Mouse (Mus musculus): Measurements from ENCODE around the gene Map4. TPM values are rescaled to one million over a fixed set of nuclear protein-coding genes. Genes with fewer than 3 reads are reported as not detected.

Gene Map4
- polyA plus RNA-seq, 1 experiment, result 103 TPM

DNA sequence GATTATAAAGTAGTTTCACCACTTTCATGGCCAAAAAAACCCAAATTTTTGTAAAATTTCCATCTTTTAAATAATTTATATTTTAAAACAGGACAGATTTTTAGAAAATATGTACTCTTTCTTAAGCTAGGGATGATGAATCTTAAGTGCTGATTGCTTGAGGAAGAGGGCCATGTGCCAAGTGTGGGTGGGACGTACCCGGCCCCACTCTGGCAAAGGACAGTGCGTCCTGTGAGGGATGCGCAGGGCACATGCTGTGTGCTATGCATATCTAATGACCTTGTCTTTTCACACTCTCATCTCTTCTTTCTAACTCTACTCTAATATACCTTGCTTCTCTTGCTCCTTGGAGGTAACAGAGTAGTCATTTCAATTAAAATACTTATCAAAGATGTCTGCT lies 66.2 kb downstream of the Map4 start:
- no peak for DNase-seq (ENCODE audit: low read depth)

DNA sequence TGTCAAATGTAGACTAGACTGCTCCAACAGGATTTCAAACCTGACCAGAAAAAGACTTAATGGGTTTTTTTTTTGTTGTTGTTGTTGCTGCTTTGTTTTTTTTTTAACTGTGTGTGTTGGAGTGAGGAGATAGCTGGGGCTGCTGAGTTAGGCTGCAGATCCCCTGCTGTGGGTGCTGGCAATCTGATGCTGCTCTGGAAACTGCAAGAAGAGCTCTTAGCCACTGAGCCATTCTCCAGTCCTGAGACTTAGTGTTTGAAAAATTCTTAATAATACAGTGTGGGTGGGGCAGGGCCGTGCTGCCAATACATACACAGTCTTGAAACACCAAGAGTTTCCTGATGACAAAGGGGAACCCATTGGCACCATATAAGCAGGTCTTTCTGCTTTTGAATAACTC lies 70.7 kb downstream of the Map4 start:
- no peak for DNase-seq (ENCODE audit: low read depth)

DNA sequence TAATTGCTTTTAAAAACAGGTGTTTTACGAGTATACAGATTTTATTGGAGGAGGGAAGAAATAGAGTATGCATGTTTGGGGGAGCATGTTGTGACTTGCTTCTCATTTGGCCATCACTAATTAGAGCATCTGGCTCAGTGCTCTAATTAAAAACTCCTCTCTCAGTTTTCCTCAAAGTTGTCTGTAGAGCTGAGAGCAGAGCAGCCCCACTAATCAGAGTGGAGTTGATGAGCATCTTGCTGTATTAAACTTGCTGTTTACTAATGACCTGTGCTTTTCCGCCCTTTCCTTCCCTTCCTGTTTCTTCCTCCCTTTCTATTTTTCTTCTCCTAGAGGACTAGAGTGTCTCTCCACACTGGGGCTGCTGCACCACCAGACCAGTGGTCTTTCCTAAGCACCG lies 71.2 kb downstream of the Map4 start:
- no peak for DNase-seq (ENCODE audit: low read depth)

DNA sequence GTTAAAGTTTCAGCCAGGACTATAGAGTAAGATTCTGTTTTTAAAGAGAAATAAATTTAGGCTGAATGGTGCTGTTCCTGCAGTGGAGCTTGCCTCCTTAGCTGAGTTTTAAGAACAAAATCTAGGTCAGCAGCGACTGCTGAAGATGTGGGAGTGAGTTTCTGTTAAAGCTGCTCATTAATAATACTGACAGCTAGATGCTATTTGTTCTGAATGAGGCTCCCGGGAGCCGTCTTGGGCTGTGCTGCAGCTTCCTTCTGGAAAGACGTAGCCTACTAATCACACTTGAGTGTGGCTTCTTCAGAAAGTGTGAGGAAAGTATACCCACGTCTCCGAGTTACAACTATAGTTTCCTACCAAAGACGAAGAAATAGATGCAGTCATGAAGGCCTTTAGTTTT lies 88.0 kb downstream of the Map4 start:
- DNase-seq (ENCODE audit: low read depth), result no peak

DNA sequence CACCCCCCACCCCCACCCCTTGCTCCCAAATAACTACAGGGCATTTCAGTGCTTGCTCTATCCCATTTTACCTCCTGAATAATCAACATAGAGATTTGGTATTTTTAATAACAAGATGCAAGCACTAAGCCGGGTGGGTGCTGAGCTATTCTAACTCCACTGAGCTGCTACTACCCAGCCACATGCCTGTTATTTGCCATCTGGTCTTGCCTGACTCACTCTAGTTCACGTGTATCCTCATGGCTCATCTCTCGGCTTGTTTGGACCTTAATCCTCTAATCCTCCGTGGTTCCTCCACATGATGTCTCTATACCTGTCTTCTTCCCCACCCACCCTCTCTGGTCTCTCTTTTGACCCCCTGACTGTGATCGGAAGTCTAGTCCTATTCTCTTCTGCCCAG lies 89.1 kb downstream of the Map4 start:
- DNase-seq (ENCODE audit: low read depth), result no peak

DNA sequence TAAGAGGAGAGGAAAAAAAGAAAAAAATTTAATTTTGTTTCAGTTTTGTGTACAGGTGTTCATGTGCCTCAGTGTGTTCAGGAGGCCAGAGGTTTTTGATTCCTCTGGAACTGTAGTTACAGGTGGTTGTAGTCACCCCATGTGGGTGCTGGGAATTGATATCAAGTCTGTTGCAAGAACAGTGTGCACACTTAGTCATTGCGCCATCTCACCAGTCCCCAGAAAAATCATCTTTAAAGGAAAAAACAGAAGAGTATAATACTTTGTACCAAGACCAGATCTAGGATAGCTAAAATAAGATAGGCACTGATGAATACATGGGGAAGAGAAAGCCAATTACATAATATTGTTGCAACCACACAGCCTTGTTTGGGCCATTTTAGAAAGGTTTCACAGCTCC lies 90.2 kb downstream of the Map4 start:
- DNase-seq (ENCODE audit: low read depth), result no peak

DNA sequence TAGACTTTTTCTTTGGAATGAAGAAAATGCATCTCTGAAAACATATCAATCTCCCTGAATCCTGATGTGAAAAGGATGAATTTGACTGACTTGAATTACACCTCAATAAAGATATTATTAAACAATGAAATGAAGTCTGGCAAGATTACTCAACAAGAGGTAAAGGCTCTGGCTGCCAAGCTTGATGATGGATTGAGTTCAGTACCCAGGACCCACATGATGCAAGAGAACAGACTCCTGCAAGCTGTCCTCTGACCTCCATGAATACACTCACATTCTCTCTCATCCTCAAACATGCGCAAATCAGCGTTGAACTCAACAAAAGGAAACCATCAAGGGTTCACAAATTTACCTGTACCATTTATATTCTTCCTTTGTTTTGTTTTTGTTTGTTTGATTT lies 90.9 kb downstream of the Map4 start:
- DNase-seq (ENCODE audit: low read depth), result no peak

DNA sequence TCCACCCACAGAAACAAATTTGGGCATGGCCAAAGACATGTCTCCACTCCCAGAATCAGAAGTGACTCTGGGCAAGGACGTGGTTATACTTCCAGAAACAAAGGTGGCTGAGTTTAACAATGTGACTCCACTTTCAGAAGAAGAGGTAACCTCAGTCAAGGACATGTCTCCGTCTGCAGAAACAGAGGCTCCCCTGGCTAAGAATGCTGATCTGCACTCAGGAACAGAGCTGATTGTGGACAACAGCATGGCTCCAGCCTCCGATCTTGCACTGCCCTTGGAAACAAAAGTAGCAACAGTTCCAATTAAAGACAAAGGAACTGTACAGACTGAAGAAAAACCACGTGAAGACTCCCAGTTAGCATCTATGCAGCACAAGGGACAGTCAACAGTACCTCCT lies 103.8 kb downstream of the Map4 start:
- DNase-seq (ENCODE audit: low read depth), result no peak

DNA sequence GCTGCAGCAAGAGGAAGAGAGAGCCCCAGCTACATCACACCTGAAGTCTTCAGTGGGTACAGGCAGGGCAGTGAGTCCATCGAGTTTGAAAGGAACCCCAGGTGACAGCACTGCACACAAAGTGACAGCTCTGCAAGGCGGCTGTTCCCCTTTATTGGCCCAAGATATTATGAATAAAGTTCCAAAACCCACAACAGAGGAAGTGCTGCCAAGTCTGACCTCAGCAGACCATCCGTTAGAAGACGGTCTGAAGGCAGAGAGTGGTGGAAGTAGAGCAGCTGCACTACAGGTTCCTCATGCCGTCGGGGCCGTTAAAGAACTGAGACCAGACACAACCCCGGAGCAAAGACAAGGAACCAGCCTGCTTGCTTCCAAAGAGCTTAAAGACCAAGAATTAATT lies 106.6 kb downstream of the Map4 start:
- no peak for DNase-seq (ENCODE audit: low read depth)

DNA sequence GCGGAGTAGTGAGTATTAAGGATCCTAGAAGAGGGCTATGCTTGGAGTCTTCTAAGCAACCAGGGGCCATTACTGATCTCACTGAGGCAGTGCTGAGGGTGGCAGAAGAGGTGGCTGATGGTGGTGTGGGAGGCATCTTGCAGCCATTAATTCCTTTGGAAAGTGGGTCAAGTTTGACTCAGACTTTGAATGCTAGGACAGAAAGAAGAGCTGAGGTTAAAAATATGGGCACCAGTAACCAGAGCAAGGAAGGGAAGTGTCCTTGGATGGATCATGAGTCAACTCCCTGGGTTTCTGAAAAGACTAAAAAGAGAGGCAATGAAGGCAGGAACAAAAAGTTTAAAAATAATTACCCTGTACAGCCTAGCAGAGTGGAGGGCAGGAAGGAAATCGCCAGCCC lies 107.2 kb downstream of the Map4 start:
- no peak for DNase-seq (ENCODE audit: low read depth)

DNA sequence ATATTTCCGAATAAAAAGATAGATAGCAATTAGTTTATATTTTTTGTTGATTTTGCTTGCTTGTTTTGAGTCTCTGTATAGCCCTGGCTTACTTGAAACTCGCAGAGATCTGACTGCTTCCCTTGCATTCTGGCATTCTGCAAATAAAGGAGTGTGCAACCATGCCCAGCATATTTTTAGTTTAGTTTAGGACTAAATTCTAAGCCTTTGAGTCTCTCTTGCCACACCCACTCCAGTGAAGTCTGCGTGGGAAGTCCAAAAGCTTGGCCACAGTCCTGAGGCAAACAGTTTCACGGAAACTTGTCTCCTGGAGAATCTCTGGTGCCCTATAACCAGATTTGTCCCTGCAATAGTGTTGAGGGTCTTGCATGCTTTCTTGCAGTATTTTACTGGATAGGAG lies 113.1 kb downstream of the Map4 start:
- DNase-seq (ENCODE audit: low read depth), result no peak

DNA sequence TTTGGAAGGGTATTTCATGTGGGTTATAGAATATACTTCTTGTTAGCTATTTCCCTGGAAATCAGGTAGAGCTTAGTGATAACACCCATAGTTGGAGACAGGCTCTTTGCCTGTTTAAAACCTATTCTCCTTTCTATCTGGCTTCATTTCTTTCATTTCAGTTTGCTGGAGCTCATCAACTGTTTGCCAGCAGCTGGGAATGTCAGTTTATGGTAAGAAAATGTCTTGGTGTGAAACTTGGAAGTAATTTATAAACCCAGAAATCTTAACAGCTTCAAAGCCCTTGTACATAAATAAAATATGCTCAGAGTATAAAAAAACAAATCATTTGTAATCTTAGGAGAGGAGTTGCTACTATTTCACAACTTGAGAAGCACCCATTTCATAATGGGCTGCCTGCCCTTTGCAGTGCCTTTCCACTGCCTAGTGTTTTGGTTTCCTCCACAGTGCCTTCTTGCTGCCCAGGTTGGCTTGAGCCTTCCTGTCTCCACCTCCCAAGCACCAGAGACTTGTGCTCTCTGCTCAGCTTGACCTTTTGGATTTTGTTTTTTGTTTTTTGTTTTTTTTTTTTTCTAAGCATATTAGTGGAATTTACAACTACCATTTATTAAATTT lies 114.6 kb downstream of the Map4 start:
- DNase-seq (ENCODE audit: low read depth), result peak; percentile 31

DNA sequence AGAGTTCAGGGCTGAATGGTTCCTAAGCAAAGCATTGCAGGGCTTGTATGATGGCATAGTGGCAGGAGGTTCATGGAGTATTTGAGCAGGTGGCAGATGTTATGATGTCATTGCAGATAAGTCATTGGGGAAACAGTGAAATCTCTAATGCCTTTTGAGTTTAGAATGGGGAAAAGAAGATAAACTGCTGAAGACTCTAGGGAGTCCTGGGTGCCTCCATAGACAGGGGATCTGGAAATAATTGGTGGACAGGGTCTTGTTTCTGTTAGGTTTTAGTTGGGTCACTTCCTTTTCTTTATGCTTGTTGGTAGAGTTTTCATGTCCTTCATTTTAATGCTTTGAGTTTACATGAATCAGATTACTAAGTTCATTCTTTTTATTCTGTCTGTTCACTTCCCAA lies 116.0 kb downstream of the Map4 start:
- no peak for DNase-seq (ENCODE audit: low read depth)

DNA sequence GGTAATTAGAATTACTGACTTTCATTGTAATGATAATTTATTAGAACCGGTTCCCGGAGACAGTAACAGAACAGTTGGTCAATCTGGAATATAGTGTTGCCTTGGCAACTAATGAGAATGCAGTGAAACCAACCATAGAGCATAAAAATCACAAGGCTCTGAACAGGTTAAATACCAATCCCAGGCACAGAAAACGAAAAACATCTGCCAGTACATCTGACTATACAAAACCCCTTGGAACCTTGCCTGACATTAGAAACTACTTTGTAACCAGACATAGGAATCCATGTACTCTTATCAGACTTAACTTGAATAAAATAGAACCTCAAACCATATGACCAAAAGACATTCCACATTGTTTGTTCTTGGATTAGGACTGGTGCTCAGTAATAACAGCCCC lies 116.6 kb downstream of the Map4 start:
- DNase-seq (ENCODE audit: low read depth), result no peak

DNA sequence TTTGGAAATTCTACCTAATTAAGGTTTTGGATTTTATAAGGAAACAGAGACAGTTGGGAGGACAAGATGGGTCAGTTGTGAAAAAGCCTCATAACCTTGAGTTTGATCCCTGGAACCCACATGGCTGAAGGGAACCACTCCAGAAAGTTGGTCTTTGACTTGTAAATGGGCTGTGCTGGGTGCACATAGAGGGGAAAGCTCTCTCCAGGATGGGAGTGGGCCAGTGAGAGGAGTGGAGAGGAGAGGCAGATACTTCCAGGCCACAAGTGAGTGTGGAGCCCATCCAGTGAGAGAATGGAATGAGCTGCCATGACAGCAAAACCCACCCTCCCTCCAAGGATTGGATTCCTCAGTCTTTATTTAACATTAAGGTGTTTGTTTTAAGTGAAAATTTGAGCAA lies 119.9 kb downstream of the Map4 start:
- DNase-seq (ENCODE audit: low read depth), result no peak

DNA sequence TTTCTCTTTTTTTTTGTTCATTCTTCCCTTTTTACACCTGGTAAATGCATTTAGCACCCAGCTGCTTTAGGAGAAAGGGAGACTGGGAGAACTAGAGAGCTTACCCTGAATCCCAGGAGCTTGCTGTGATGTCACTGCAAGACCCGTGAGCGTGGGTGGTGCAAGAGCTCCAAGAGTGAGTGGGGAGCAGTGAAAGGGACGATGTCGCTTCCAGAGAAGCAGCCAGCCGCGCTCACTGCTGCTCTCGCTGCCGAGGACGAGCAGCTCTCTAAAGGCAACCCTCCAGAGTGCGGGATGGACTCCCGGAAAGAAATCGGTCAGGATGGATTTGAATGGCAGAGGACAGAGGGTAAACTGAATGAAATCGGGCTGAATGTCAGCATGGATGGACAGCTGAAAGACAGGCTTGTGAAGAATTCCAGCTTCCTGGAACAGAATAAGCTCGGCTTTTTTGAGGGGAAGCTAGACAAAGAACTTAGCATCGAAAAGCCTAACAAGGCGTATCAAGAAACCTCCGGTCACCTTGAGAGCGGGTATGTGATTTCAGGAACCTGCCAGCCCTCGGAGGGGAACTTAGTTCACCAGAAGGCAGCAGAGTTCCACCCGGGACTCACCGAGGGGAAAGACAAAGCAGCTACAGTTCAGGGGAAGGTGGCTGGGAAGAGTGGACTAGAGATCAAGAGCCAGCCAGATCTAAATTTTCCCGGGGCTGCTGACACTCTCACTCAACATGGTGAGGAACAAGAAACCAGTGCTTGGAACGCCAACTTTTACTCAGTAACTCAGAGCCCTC lies 120.8 kb downstream of the Map4 start:
- no peak for DNase-seq (ENCODE audit: low read depth)

DNA sequence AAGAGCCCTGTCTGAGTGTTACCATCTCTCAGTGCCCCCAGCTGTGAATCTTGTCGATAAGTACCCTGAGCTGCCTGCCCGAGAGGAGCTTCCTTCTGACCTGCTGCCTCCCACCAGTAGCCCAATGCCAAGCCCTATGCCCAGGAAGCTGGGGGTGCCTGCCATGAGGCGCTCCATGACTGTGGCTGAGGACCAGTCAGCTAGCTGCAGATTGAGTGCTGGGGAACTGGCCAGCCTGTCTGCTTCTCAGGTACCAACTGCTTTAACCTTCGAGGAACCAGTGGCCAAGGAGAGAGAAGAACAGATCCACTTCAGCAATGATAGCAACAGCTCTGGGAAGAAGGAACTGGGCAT lies 121.7 kb downstream of the Map4 start:
- no peak for DNase-seq (ENCODE audit: low read depth)

DNA sequence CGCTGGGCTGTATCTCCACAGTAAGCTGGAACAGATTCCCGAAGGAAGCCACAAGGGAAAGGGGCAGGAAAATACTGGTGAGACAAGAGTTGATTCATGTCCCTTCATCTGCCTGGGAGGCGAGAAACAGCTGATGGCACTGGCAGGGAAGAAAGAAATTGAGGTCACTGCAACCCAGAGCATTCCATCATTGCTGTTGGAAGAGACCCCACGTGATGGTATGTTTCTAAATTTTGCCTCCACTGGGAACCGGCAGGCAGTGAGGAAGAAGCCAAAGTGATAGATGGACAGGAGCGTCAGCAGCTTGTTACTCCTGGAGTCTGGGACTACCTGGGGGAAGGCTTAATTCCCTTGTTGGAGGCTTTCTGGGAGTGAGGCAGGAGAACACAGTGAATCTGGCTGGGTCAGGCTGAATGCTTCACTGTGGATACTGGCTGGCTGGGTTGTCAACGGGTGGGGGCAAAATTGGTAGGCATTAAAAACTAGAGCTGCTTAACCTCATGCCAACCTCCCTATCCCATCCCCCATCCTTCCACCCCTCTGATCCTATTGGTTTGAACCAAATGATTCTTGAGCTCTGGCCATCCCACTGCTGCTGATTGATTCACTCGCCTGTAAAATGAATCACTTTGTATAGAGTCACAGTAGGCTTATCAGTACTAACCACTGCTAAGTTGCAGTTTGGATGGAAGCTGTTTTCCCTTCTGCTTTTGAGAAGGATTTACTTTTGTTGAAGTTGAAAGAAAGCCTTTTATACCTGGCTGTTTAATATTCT lies 122.2 kb downstream of the Map4 start:
- no peak for DNase-seq (ENCODE audit: low read depth)

DNA sequence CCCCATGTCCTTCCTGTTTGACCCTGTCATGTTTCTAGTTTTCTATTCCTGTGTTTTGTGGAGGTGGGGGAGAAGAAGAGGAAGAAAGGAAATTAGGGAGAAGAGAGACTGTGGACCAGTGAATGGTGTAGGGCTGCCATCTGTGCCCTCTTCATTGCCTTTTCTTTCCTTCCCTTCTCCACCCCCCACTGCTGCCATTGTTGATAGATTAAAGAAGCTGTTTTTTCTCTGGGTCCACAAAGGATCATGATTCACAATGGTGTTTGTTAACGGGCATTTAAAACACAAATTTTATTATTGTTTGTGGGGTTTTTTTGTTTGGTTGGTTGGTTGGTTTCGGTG lies 122.8 kb downstream of the Map4 start:
- no peak for DNase-seq (ENCODE audit: low read depth)

DNA sequence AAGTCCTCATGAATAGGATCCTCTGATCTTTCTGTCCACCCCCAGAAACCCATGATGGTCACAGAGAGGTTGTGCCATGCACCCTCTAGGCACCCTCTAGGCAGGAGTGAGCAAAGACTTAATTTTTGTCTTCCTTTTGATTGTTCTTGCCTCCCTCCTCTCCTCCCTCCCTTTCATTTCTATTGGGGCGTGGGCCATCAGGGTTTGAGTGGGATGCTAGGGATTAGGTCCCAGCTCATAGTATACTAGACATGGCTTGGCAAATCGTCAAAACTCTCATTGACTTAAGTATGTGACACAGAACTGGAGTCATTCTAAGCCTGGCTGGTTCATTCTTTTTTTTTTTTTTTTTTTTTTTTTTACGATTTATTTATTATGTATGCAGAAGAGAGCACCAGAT lies 123.5 kb downstream of the Map4 start:
- DNase-seq (ENCODE audit: low read depth), result no peak

DNA sequence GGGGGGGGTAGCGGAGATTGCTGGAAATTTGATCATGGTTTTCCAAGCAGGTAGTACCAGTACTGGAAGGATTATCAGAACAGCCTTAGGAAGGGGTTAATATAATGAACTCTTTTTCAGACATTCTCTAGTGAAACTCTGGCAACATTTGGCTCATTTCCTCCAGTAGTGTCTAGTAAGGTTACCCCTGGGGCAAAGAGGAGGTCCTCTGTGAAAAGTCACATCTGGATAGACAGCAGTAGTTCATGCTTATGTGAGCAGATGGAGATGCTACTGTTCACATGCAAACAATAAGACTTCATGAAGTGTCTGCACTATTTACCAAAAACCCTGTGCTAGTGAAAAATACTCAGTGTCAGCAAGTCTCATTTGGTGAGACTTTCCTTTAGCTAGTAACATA lies 125.9 kb downstream of the Map4 start:
- DNase-seq (ENCODE audit: low read depth), result no peak

DNA sequence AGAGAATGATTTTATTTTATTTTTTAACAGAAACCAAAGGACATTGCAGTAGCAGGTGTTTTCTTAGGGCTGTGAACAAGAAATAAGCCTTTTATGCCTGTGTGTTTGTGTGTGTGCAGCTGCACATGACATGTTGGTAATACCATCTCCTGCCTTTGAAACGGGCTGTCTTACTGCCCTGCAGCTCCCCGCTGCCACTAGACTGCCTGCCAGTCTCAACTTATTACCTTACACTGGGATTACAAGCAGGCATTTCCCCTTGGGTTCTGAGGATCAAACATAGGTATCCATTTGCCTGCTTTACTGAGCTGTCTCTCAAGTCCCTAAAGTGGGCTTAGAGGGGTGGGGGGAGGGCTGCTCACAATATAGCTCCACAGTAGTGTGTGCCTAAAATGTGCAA lies 129.5 kb downstream of the Map4 start:
- no peak for DNase-seq (ENCODE audit: low read depth)

DNA sequence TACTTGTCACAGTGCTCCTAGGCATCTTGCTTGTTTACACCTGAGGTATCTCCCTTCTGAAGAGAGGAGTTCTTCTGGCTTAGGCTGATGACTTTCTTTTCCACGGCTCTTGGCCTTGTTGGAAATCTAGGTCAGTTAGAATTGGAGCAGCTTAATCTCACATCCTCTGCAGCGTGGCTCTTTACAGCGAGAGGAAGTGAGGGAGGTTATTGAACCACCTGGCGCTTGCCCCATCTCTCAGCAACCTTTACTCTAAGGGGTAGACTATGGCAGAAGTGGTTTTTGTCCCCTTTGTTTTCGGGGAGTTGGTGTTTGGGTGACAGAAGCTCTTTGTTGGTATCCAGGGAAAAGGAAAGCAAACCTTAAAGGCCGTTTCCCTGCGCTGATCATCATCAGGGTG lies 131.1 kb downstream of the Map4 start:
- no peak for DNase-seq (ENCODE audit: low read depth)

Measured in gonadal fat pad, adult 2 months (tissue).